Mouse (Mus musculus) bone marrow, adult 2 months (tissue): ENCODE data around the gene Lgmn. TPM values are rescaled to one million over a fixed set of nuclear protein-coding genes. Genes with fewer than 3 reads are reported as not detected.

Source experiments
- H3K27ac ChIP-seq: fragments of 200-500 bp; 2 replicates; pipeline ENCODE4 v1.5.1; 2012; ENCODE audit warnings: low read depth, mild to moderate bottlenecking, control low read depth, inconsistent platforms, low read length; ENCODE audit not compliant: control insufficient read depth, poor library complexity, insufficient read depth
- H3K4me1 ChIP-seq: fragments of 200-500 bp; 2 replicates; pipeline ENCODE4 v1.6.1; 2011; ENCODE audit warnings: low read length; ENCODE audit not compliant: control insufficient read depth, insufficient read depth
- H3K4me3 ChIP-seq: fragments of 200-500 bp; replicated peaks from 2 replicates; pipeline ENCODE3; 2011; ENCODE audit warnings: mild to moderate bottlenecking, low read depth, low read length, control low read depth; ENCODE audit not compliant: control insufficient read depth
- CTCF ChIP-seq: fragments of 200-500 bp; IDR thresholded peaks from 2 replicates; pipeline ENCODE4 v1.5.1; 2011; ENCODE audit warnings: low read length, control low read depth; ENCODE audit not compliant: control insufficient read depth, insufficient read depth
- POLR2A ChIP-seq: fragments of 200-500 bp; IDR thresholded peaks from 2 replicates; pipeline ENCODE4 v1.6.1; 2011; ENCODE audit warnings: low read depth, mild to moderate bottlenecking, control low read depth, low read length, borderline replicate concordance; ENCODE audit not compliant: control insufficient read depth
- WGBS: fragments of 180-500 bp; shearing (Covaris S2); methylation state at CpG from one replicate; pipeline ENCODE4 v1.1.7; 2018; 5-methylcytosine and 5-hydroxymethylcytosine counted together
- polyA plus RNA-seq: library from polyadenylated mRNA; stranded (reverse); fragments of >200 nt; gene quantifications from 2 replicates; pipeline ENCODE4 v1.2.4, GENCODE M21; 2011; ENCODE audit warnings: low replicate concordance; ENCODE audit not compliant: missing spikeins, insufficient read depth, insufficient read length

Gene Lgmn
- polyA plus RNA-seq, 1 experiment, result 35.4 TPM

GRCm38 (mm10) chr12:102426285-102426684 is 13.3 kb downstream of the Lgmn start:
- Histone ChIP-seq H3K4me3 (no peak overlapping the region), H3K27ac (no peak overlapping the region), H3K4me1 (no peaks in the 10 kb centered on the region; the same call in 1 of the 2 replicates)
- TF ChIP-seq CTCF (no peak), POLR2A (no peak)
- 68% methylated on average over 7 of the region's 7 CpGs for WGBS

- no peak overlapping the region for H3K27ac ChIP-seq
- no peak for TF ChIP-seq CTCF
- no peak for TF ChIP-seq POLR2A
- H3K4me1 ChIP-seq, result no peaks in the 10 kb centered on the region; the same call in 1 of the 2 replicates
- WGBS, result 75% methylated on average over 4 of the region's 4 CpGs
- H3K4me3 ChIP-seq, result no peak overlapping the region
Measured at GRCm38 (mm10) chr12:102425048-102425578, 14.5 kb downstream of the Lgmn start.

GRCm38 (mm10) chr12:102424456-102424855 is 15.2 kb downstream of the Lgmn start:
- H3K4me3 ChIP-seq, result no peak overlapping the region
- H3K27ac ChIP-seq, result no peak overlapping the region
- no peak for TF ChIP-seq POLR2A
- no peak for TF ChIP-seq CTCF
- 69% methylated on average over 2 of the region's 2 CpGs for WGBS
- no peaks in the 10 kb centered on the region for H3K4me1 ChIP-seq

GRCm38 (mm10) chr12:102423625-102424024 is 16.0 kb downstream of the Lgmn start:
- Histone ChIP-seq H3K4me1 (no peaks in the 10 kb centered on the region), H3K27ac (no peak overlapping the region), H3K4me3 (no peak overlapping the region)
- 93% methylated on average over 8 of the region's 8 CpGs for WGBS
- no peak for TF ChIP-seq POLR2A
- TF ChIP-seq CTCF, result no peak

GRCm38 (mm10) chr12:102422623-102423320 is 16.8 kb downstream of the Lgmn start:
- Histone ChIP-seq H3K4me1 (no peaks in the 10 kb centered on the region), H3K27ac (no peak overlapping the region), H3K4me3 (no peak overlapping the region)
- no peak for TF ChIP-seq POLR2A
- TF ChIP-seq CTCF, result no peak
- WGBS, result 74% methylated on average over 11 of the region's 11 CpGs

GRCm38 (mm10) chr12:102422065-102422464 is 17.5 kb downstream of the Lgmn start:
- Histone ChIP-seq H3K4me3 (no peak overlapping the region), H3K4me1 (no peaks in the 10 kb centered on the region), H3K27ac (no peak overlapping the region)
- TF ChIP-seq CTCF (no peak), POLR2A (no peak)
- 80% methylated on average over 6 of the region's 6 CpGs for WGBS

GRCm38 (mm10) chr12:102420168-102420890 is 19.3 kb downstream of the Lgmn start:
- WGBS, result 48% methylated on average over 10 of the region's 10 CpGs
- Histone ChIP-seq H3K4me1 (no peaks in the 10 kb centered on the region), H3K27ac (no peak overlapping the region), H3K4me3 (no peak overlapping the region)
- no peak for TF ChIP-seq CTCF
- TF ChIP-seq POLR2A, result no peak

- Histone ChIP-seq H3K4me3 (no peak overlapping the region), H3K4me1 (no peaks in the 10 kb centered on the region), H3K27ac (no peak overlapping the region)
- WGBS, result 48% methylated on average over 3 of the region's 3 CpGs
- TF ChIP-seq POLR2A (no peak), CTCF (no peak)
Measured at GRCm38 (mm10) chr12:102419544-102419943, 20.1 kb downstream of the Lgmn start.

GRCm38 (mm10) chr12:102417701-102418100 is 21.9 kb downstream of the Lgmn start:
- 61% methylated on average over 6 of the region's 6 CpGs for WGBS

More at GRCm38 (mm10) chr12:102417701-102418100, 21.9 kb downstream of the Lgmn start:
- TF ChIP-seq POLR2A (no peak), CTCF (no peak)
- no peak overlapping the region for H3K4me3 ChIP-seq
- H3K4me1 ChIP-seq, result no peaks in the 10 kb centered on the region
- H3K27ac ChIP-seq, result no peak overlapping the region
